Mouse (Mus musculus) layer of hippocampus, postnatal 36 days (tissue): ENCODE measurements around the gene Ero1l. TPM values are rescaled to one million over a fixed set of nuclear protein-coding genes. Genes with fewer than 3 reads are reported as not detected.

Experiments
- DNase-seq, 2 experiments: peaks; one replicate each; pipeline ENCODE4 v3.0.0; 2022
- total RNA-seq, 2 experiments: library from RNA; stranded (reverse); gene quantifications; 2 replicates each; pipeline ENCODE4 v1.2.3; 2021

Ero1l gene
- total RNA-seq, 2 experiments from 2014 or later = 34.1 to 34.9 TPM

- no peak for DNase-seq
Observed at GRCm38 (mm10) chr14:45304389-45304788, 14.2 kb downstream of the Ero1l start.

- DNase-seq = no peak
Observed at GRCm38 (mm10) chr14:45303939-45304338, 14.6 kb downstream of the Ero1l start.

- no peak for DNase-seq
Observed at GRCm38 (mm10) chr14:45291608-45292007, 27.0 kb downstream of the Ero1l start.

GRCm38 (mm10) chr14:45282066-45282465 lies 36.5 kb downstream of the Ero1l start:
- DNase-seq = no peak

GRCm38 (mm10) chr14:45275816-45276215 lies 42.8 kb downstream of the Ero1l start:
- no peak for DNase-seq

- DNase-seq = no peak
Observed at GRCm38 (mm10) chr14:45263831-45264592, 54.6 kb downstream of the Ero1l start.

GRCm38 (mm10) chr14:45251548-45252076 lies 67.0 kb downstream of the Ero1l start:
- DNase-seq = no peak

GRCm38 (mm10) chr14:45241613-45242012 lies 77.0 kb downstream of the Ero1l start:
- no peak for DNase-seq

- no peak for DNase-seq
Observed at GRCm38 (mm10) chr14:45239042-45239441, 79.5 kb downstream of the Ero1l start.

Other genes with a start within 250 kb of the Ero1l start
- 10 to 100 TPM; 21.0 to 21.7 TPM for gene Gpr137c, start 99.1 kb downstream of the Ero1l start, total RNA-seq
- gene Txndc16, start 98.4 kb downstream of the Ero1l start, total RNA-seq = 10 to 100 TPM; 56.6 to 59.7 TPM
- gene Psmc6, start 11.0 kb upstream of the Ero1l start, total RNA-seq = 100 to 1,000 TPM in 1 of 2 experiments, 10 to 100 TPM in 1; 96.8 to 106 TPM
- gene Styx, start 32.3 kb upstream of the Ero1l start, total RNA-seq = 10 to 100 TPM; 19.5 to 22.4 TPM
- gene Gnpnat1, start 86.1 kb upstream of the Ero1l start, total RNA-seq = 10 to 100 TPM; 18.9 to 19.2 TPM
- 100 to 1,000 TPM; 104 to 109 TPM for gene Fermt2, start 211.3 kb upstream of the Ero1l start, total RNA-seq